Mouse (Mus musculus): ENCODE data around the gene Gpr61. TPM values are rescaled to one million over a fixed set of nuclear protein-coding genes. Genes with fewer than 3 reads are reported as not detected.

The Gpr61 gene
- polyA plus RNA-seq (2012; rRNA removed) (not detected in 2 replicates), polyA plus RNA-seq (2014; fragmentation: Nextera tagmentation; extraction: Ambion mirVana) (0.04 TPM in 1 of 2 replicates, not detected in the other)

DNA sequence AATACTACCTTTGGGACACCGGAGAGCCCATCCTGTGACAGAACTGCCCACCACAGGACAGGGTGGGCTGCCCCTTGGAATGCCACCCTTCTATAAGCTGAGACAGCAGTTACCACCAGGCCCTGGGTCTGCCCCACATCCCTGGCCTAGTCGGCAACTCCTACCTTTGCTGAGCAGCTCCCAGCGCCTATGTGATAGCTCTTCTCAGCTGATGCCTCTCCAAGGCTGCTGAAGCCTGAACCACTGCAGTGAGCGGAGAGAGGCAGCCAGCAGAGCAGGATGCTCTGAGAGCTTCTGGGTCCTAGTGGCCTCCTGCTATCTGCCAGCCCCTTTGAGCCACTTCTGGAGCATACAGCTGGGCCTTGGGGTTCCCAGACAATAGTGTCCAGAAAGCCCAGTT, at the start of gene Gpr61:
TSS of gene Gpr61 (minus strand) at position 227 of the 400 bp plus-strand sequence.
- Histone ChIP-seq H3K4me1 (replicated peaks; ENCODE audit: control insufficient read depth in 2 of 2, insufficient read depth in 2 of 2, low read length in 1 of 2) (no peaks in the 10 kb centered on the region), H3K9ac (replicated peaks) (no peak within 1 kb of the TSS), H3K4me3 (ENCODE audit: insufficient read depth in 1 of 2, low read depth in 2 of 2, low read length in 2 of 2) (no peak within 1 kb of the TSS), H3K27ac (no peak within 1 kb of the TSS), H3K27me3 (ENCODE audit: control insufficient read depth, insufficient read depth, low read length) (no peaks in the 10 kb centered on the region), H3K4me2 (ENCODE audit: low read depth) (no peak within 1 kb of the TSS), H3K36me3 (replicated peaks; ENCODE audit: control insufficient read depth, insufficient read depth, low read depth) (no peaks in the 10 kb centered on the region), H3K9me3 (ENCODE audit: control insufficient read depth, low read length) (no peaks in the 10 kb centered on the region)
- DNase-seq (ENCODE audit: low read depth in 3 of 3, low spot score in 3 of 3) = no peak
- no peak for TF ChIP-seq CTCF (IDR thresholded peaks at IDR 0.05; ENCODE audit: low read depth)
- TF ChIP-seq EP300 (IDR thresholded peaks at IDR 0.05; ENCODE audit: low read depth) = no peak
- no peak for ATAC-seq (ENCODE audit: insufficient read depth)
- whole genome bisulfite sequencing (ENCODE audit: insufficient replicate concordance) = 40% methylated on average over 4 of the region's 4 CpGs

DNA sequence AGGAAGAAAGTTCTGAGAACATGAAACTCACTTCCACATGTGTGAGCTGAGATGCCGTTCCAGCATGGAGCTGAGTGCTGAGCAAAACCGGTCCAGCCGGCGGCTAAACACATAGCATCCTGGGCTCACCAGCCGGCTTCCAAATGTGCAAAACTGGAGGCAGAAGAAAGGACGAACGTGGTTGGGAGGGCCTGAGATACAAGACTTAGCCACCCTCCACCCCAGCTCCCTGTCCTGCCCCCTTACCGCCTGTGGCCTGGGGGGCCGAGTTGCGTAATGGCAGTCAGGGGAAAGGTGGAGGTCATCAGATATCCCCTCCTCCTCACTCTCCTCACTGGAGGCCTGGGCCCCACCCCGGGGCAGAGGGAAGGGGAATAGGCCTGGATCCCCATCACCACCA, 49.8 kb upstream of the Gpr61 start:
- Histone ChIP-seq H3K9ac (replicated peaks) (no peak overlapping the region), H3K36me3 (replicated peaks; ENCODE audit: control insufficient read depth, insufficient read depth, low read depth) (no peaks in the 10 kb centered on the region), H3K27me3 (ENCODE audit: control insufficient read depth, insufficient read depth, low read length) (no peaks in the 10 kb centered on the region), H3K9me3 (ENCODE audit: control insufficient read depth, low read length) (no peaks in the 10 kb centered on the region), H3K4me2 (ENCODE audit: low read depth) (no peak overlapping the region), H3K4me3 (ENCODE audit: insufficient read depth in 1 of 2, low read depth in 2 of 2, low read length in 2 of 2) (no peak overlapping the region), H3K27ac (no peak overlapping the region), H3K4me1 (replicated peaks; ENCODE audit: control insufficient read depth in 2 of 2, insufficient read depth in 2 of 2, low read length in 1 of 2) (peaks cover 12 to 15% of the 10 kb centered on the region in 2 experiments)
- ATAC-seq (ENCODE audit: insufficient read depth) (no peak), DNase-seq (ENCODE audit: low read depth in 3 of 3, low spot score in 3 of 3) (no peak)
- TF ChIP-seq EP300 (IDR thresholded peaks at IDR 0.05; ENCODE audit: low read depth) (no peak), CTCF (IDR thresholded peaks at IDR 0.05; ENCODE audit: low read depth) (no peak)
- WGBS (ENCODE audit: insufficient replicate concordance) = 75% methylated on average over 11 of the region's 11 CpGs

DNA sequence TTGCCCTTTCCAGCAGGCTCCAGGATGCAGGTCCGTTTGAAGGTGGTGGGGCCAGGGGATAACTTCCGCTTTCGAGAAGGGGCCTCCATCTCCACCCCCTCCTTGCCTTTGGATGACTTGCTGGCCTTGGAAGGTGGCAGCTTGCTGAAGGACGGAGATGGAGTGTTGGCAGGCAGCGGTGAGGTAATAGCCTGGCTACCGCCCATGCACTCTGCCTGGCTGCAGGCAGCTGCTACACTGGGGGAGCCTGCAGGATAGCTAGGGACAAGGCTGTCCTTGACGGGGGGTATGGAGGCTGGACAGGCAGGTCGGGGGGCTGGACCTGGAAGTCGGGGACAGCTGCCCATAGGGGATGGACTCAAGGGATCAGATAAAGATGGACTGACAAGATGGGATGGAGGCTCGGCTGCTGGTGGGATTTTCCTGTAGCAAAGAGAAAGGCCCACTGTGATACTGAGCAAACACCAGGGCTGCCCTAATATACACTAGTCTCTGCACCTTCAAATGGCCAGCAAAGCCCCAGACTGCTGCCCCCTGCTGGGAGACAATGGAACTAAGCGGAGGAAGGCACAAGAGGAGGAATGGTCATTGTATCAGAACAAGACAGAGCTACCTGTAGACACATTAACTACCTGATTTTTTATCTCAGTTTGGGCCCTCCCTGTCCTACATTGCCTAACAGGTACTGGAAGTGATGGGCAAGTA, 49.1 kb upstream of the Gpr61 start:
- TF ChIP-seq EP300 (IDR thresholded peaks at IDR 0.05; ENCODE audit: low read depth) (no peak), CTCF (IDR thresholded peaks at IDR 0.05; ENCODE audit: low read depth) (peak; percentile 95)
- H3K27me3 ChIP-seq (ENCODE audit: control insufficient read depth, insufficient read depth, low read length) = no peaks in the 10 kb centered on the region
- ATAC-seq (ENCODE audit: insufficient read depth) = no peak
- peak; percentile 40 to 55 (median 49) for DNase-seq (ENCODE audit: low read depth in 3 of 3, low spot score in 3 of 3)
- 68% methylated on average over 11 of the region's 11 CpGs for WGBS (ENCODE audit: insufficient replicate concordance)
- no peak overlapping the region for H3K4me3 ChIP-seq (ENCODE audit: insufficient read depth in 1 of 2, low read depth in 2 of 2, low read length in 2 of 2)
- no peak overlapping the region for H3K4me2 ChIP-seq (ENCODE audit: low read depth)
- H3K9me3 ChIP-seq (ENCODE audit: control insufficient read depth, low read length) = no peaks in the 10 kb centered on the region
- H3K27ac ChIP-seq = no peak overlapping the region
- no peaks in the 10 kb centered on the region for H3K36me3 ChIP-seq (replicated peaks; ENCODE audit: control insufficient read depth, insufficient read depth, low read depth)
- H3K9ac ChIP-seq (replicated peaks) = no peak overlapping the region
- H3K4me1 ChIP-seq (replicated peaks; ENCODE audit: control insufficient read depth in 2 of 2, insufficient read depth in 2 of 2, low read length in 1 of 2) = peaks cover 9 to 11% of the 10 kb centered on the region in 2 experiments

- H3K27ac ChIP-seq = no peak overlapping the region
- peaks cover 9 to 11% of the 10 kb centered on the region in 2 experiments for H3K4me1 ChIP-seq (replicated peaks; ENCODE audit: control insufficient read depth in 2 of 2, insufficient read depth in 2 of 2, low read length in 1 of 2)
- no peak for TF ChIP-seq CTCF (IDR thresholded peaks at IDR 0.05; ENCODE audit: low read depth)
- no peak for TF ChIP-seq EP300 (IDR thresholded peaks at IDR 0.05; ENCODE audit: low read depth)
- WGBS (ENCODE audit: insufficient replicate concordance) = 85% methylated on average over 13 of the region's 13 CpGs
- DNase-seq (ENCODE audit: low read depth in 3 of 3, low spot score in 3 of 3) (no peak), ATAC-seq (ENCODE audit: insufficient read depth) (no peak)
- H3K9me3 ChIP-seq (ENCODE audit: control insufficient read depth, low read length) = no peaks in the 10 kb centered on the region
- no peaks in the 10 kb centered on the region for H3K27me3 ChIP-seq (ENCODE audit: control insufficient read depth, insufficient read depth, low read length)
- no peaks in the 10 kb centered on the region for H3K36me3 ChIP-seq (replicated peaks; ENCODE audit: control insufficient read depth, insufficient read depth, low read depth)
- no peak overlapping the region for H3K9ac ChIP-seq (replicated peaks)
- H3K4me2 ChIP-seq (ENCODE audit: low read depth) = no peak overlapping the region
- H3K4me3 ChIP-seq (ENCODE audit: insufficient read depth in 1 of 2, low read depth in 2 of 2, low read length in 2 of 2) = no peak overlapping the region
These were observed 48.5 kb upstream of the Gpr61 start for GRCm38 (mm10) chr3:108203212-108203611.

GRCm38 (mm10) chr3:108202506-108202905, 47.8 kb upstream of the Gpr61 start:
- Histone ChIP-seq H3K27me3 (ENCODE audit: control insufficient read depth, insufficient read depth, low read length) (no peaks in the 10 kb centered on the region), H3K36me3 (replicated peaks; ENCODE audit: control insufficient read depth, insufficient read depth, low read depth) (no peaks in the 10 kb centered on the region), H3K4me1 (replicated peaks; ENCODE audit: control insufficient read depth in 2 of 2, insufficient read depth in 2 of 2, low read length in 1 of 2) (peaks cover 9 to 11% of the 10 kb centered on the region in 2 experiments), H3K4me2 (ENCODE audit: low read depth) (no peak overlapping the region), H3K9me3 (ENCODE audit: control insufficient read depth, low read length) (no peaks in the 10 kb centered on the region), H3K4me3 (ENCODE audit: insufficient read depth in 1 of 2, low read depth in 2 of 2, low read length in 2 of 2) (no peak overlapping the region), H3K27ac (no peak overlapping the region), H3K9ac (replicated peaks) (no peak overlapping the region)
- no peak for ATAC-seq (ENCODE audit: insufficient read depth)
- TF ChIP-seq EP300 (IDR thresholded peaks at IDR 0.05; ENCODE audit: low read depth) = no peak
- no peak for TF ChIP-seq CTCF (IDR thresholded peaks at IDR 0.05; ENCODE audit: low read depth)
- no peak for DNase-seq (ENCODE audit: low read depth in 3 of 3, low spot score in 3 of 3)

Measured in liver, embryonic 14.5 days (tissue).